Mouse (Mus musculus): ENCODE measurements around the gene Mfsd1. TPM values are rescaled to one million over a fixed set of nuclear protein-coding genes. Genes with fewer than 3 reads are reported as not detected.

Mfsd1 gene
- polyA plus RNA-seq (2014; fragmentation: Illumina TruSeq; extraction: RNeasy Lipid Tissue Mini Kit (QIAGEN cat#74804); ENCODE audit: low read depth, low replicate concordance): 23.7 TPM

GRCm38 (mm10) chr3:67582273-67583124 lies at the start of gene Mfsd1:
Gene Mfsd1 (plus strand): TSS chr3:67582741.

Other genes with a start within 250 kb of the Mfsd1 start
- gene Mlf1, start 208.6 kb upstream of the Mfsd1 start, polyA plus RNA-seq (2014; fragmentation: Illumina TruSeq; extraction: RNeasy Lipid Tissue Mini Kit (QIAGEN cat#74804); ENCODE audit: low read depth, low replicate concordance): 245 TPM
- gene Gm17402, start 207.6 kb upstream of the Mfsd1 start, polyA plus RNA-seq (2014; fragmentation: Illumina TruSeq; extraction: RNeasy Lipid Tissue Mini Kit (QIAGEN cat#74804); ENCODE audit: low read depth, low replicate concordance): not detected
- gene Gfm1, start 152.6 kb upstream of the Mfsd1 start, polyA plus RNA-seq (2014; fragmentation: Illumina TruSeq; extraction: RNeasy Lipid Tissue Mini Kit (QIAGEN cat#74804); ENCODE audit: low read depth, low replicate concordance): 206 TPM
- gene Lxn, start 118.8 kb upstream of the Mfsd1 start, polyA plus RNA-seq (2014; fragmentation: Illumina TruSeq; extraction: RNeasy Lipid Tissue Mini Kit (QIAGEN cat#74804); ENCODE audit: low read depth, low replicate concordance): 4.0 TPM
- gene Rarres1, start 67.2 kb upstream of the Mfsd1 start, polyA plus RNA-seq (2014; fragmentation: Illumina TruSeq; extraction: RNeasy Lipid Tissue Mini Kit (QIAGEN cat#74804); ENCODE audit: low read depth, low replicate concordance): 1.2 TPM

Data from heart, adult 10 weeks (tissue).